Mouse (Mus musculus) left cerebral cortex, adult 11 months (tissue): ENCODE data around the gene Lrrc47.

Experiments
- DNase-seq: peaks from one replicate; pipeline ENCODE4 v3.0.0; 2022; ENCODE audit warnings: low spot score

Gene Lrrc47

GRCm38 (mm10) chr4:154011646-154012089 is at the start of gene Lrrc47:
Gene Lrrc47, plus strand, starts transcription at chr4:154011731.
- no peak for DNase-seq

GRCm38 (mm10) chr4:153962631-153963030 is 48.9 kb upstream of the Lrrc47 start:
- DNase-seq = no peak

- no peak for DNase-seq
These were observed 44.9 kb upstream of the Lrrc47 start for GRCm38 (mm10) chr4:153966651-153967050.

- DNase-seq = no peak
These were observed 44.0 kb upstream of the Lrrc47 start for GRCm38 (mm10) chr4:153967556-153967955.

GRCm38 (mm10) chr4:153968063-153968462 is 43.5 kb upstream of the Lrrc47 start:
- DNase-seq = no peak

GRCm38 (mm10) chr4:153974431-153975291 is 36.9 kb upstream of the Lrrc47 start, which contains the start of the genes Dffb and Cep104:
Gene Dffb, minus strand, starts transcription at chr4:153975126.
Gene Cep104, plus strand, starts transcription at chr4:153975194.
- peak; percentile 90 for DNase-seq

GRCm38 (mm10) chr4:153975292-153975662 is 36.3 kb upstream of the Lrrc47 start:
- DNase-seq = no peak

DNA sequence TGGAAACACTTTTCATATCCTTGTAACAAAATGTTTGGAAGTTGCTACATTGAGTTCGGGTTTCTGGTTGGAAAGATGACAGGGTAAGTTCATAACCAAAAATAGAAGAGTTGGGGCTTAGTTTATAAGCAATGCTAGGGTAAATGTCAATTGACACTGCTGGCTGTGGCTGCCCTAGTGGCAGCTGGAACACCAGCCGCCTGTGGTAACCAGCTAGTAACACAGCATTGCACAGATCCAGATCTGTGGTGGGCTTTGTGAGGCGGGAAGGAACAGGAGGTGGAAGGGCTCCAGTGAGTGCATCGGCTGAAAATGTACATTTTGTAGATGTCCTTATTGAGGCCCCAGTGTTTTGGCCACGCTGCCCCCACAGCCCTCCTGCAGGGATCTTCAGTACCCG is 35.8 kb upstream of the Lrrc47 start:
- no peak for DNase-seq

DNA sequence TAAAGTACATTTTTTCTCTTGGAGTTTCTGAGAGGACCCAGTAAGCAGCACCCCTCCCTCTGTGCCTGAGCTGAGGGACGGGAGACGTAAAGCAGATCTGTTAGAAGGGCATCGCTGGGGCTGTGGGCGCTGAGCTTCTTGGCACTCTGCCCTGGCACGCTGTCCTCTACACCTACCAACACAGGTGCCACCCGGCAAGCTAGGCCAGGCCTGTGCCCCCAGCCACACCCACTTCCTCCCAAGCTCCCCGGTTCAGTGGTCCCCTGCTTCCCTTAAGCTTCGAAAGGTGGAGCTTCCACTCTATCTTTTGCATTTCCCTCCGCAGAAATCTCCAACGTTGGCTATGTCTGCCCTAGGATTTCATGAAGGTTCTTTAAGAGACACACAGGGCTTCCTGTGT is 32.3 kb upstream of the Lrrc47 start:
- no peak for DNase-seq

GRCm38 (mm10) chr4:153980470-153980869 is 31.1 kb upstream of the Lrrc47 start:
- no peak for DNase-seq

DNA sequence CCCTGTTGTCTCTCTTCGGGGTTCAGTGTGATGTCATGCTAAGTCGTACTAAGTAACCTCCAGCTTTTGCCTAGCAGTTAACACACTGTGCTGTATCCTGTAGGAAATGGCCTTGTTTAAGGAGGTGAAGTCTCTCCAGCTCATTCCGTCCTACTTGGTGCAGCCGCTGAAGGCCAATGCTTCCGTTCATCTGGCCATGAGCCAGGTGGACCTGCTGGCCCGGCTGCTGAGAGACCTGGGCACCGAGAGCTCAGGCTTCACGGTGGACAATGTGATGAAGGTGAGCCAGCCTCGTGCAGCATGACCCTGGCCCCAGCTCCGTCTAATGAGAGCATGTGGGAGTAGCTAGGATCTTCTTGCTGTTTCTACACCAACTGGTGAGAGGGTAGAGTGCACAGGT is 18.8 kb upstream of the Lrrc47 start:
- DNase-seq = no peak

DNA sequence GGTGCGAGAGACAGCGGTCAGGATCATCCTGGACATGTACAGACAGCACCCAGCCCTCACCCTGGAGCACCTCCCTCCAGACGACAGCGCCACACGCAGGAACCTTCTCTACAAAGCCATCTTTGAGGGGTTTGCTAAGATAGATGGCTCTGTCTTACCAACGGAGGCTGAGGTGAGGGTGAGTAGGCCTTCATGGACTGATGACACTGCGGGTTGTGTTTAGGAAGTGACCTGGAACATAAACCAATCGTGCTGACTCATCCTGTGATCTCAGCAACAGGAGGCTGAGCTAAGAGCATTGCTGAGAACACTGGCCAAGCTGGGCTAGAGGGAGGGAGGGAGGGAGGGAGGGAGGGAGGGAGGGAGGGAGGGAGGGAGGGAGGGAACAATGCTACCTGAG is 18.0 kb upstream of the Lrrc47 start:
- DNase-seq = no peak

DNA sequence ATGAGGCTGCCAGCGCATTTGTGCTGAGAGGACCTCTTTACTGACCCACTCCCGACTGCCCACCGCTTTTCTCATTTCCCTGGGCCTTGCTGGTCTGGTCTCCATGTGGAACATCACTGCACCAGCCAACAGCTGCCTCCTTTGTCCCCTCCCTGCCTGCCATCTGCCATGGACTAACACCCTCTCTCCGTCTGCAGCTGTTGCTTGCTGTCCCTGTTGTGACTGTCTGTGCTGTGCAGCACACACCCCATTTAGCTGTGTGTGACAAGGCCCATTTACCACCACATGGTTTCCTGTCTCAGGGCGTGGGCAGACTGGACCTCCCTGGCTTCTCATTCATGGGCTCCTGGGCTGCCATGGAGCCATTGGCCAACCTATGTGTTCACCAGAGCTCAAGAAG is 6.0 kb upstream of the Lrrc47 start:
- no peak for DNase-seq

- DNase-seq = no peak
These were observed 5.3 kb upstream of the Lrrc47 start for GRCm38 (mm10) chr4:154006264-154006663.

GRCm38 (mm10) chr4:154007759-154008158 is 3.8 kb upstream of the Lrrc47 start:
- DNase-seq = no peak

GRCm38 (mm10) chr4:154010907-154011645 is 455 bp upstream of the Lrrc47 start:
- no peak for DNase-seq

- no peak for DNase-seq
These were observed 776 bp downstream of the Lrrc47 start for GRCm38 (mm10) chr4:154012132-154012882.

GRCm38 (mm10) chr4:154015476-154015875 is 3.9 kb downstream of the Lrrc47 start:
- no peak for DNase-seq

GRCm38 (mm10) chr4:154019571-154019970 is 8.0 kb downstream of the Lrrc47 start:
- no peak for DNase-seq

DNA sequence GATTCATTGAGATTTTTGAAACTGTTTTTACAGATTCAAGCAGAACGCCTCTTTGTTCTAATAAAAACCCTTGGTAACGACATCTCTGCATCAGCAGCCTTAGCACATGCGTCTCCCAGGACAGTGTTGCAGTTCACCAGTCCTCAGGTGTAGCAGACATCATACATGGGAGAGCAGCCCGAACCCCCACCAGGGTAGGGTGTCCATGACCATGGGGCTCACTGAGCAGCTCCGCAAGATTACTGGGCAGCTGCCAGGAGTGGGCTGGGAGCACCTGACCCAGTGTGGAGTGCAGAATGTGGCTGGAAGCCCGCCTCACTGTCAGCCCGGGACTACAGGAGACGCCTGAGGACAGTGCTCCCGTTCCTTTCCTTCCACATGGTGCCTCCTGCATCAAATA is 9.9 kb downstream of the Lrrc47 start:
- DNase-seq = no peak

DNA sequence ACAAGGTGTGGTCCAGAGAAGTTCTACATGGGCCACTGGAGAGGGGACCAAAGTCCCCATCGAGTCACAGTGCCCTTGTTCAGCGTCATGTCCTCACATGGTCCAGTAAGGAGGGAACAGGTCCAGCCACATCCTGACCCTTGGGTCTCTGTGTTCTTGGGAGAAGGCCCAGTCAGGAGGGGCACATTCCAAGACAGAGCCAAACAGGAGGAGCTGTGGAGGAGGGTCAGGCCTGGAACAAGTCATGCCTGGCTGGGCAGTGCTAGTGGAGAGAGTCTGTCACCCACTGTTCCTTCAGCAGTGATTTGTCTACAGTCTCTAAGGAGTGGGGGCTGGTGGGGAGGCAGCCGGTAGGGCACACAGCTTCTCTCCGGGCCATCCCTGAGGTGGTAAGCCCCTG is 10.9 kb downstream of the Lrrc47 start:
- DNase-seq = no peak

GRCm38 (mm10) chr4:154022844-154023243 is 11.3 kb downstream of the Lrrc47 start:
- DNase-seq = no peak
